Mouse (Mus musculus) myocyte (in vitro differentiated cells): Measurements from ENCODE around the gene Gm48551. TPM values are rescaled to one million over a fixed set of nuclear protein-coding genes. Genes with fewer than 3 reads are reported as not detected.
A peak's percentile ranks its signal among the peaks of the same experiment; 100 is the strongest.

Experiments
- H3K27me3 ChIP-seq: one replicate; pipeline ENCODE4 v1.6.1; 2011; ENCODE audit not compliant: control insufficient read depth, insufficient read depth, insufficient read length
- H3K36me3 ChIP-seq: one replicate; pipeline ENCODE4 v1.6.1; 2011; ENCODE audit not compliant: control insufficient read depth, insufficient read depth
- H3K4me2 ChIP-seq: one replicate; pipeline ENCODE4 v1.6.1; 2011; ENCODE audit warnings: low read depth, control low read depth
- H3K4me3 ChIP-seq: one replicate; pipeline ENCODE4 v1.5.1; 2011; ENCODE audit warnings: mild to moderate bottlenecking, control low read depth, moderate library complexity
- H3K79me2 ChIP-seq: one replicate; pipeline ENCODE4 v1.6.1; 2011; ENCODE audit not compliant: control insufficient read depth, insufficient read depth
- H3ac ChIP-seq: one replicate; pipeline ENCODE4 v1.6.1; 2011; ENCODE audit not compliant: control insufficient read depth, insufficient read length
- CEBPB ChIP-seq: IDR thresholded peaks from 2 replicates; pipeline ENCODE4 v1.6.1; 2011; ENCODE audit warnings: mild to moderate bottlenecking, moderate library complexity; ENCODE audit not compliant: poor library complexity, insufficient read depth, severe bottlenecking
- E2F4 ChIP-seq: IDR thresholded peaks from one replicate; pipeline ENCODE4 v1.6.1; 2011; ENCODE audit warnings: mild to moderate bottlenecking, control low read depth, moderate library complexity; ENCODE audit not compliant: insufficient read depth
- MAX ChIP-seq: IDR thresholded peaks from one replicate; pipeline ENCODE4 v1.6.1; 2011; ENCODE audit warnings: low read depth, mild to moderate bottlenecking, control low read depth
- MYOD1 ChIP-seq, 3 experiments: IDR thresholded peaks; one replicate each; pipeline ENCODE4 v1.6.1; 2011; ENCODE audit warnings: control low read depth in 2 of 3, low read depth in 2 of 3, mild to moderate bottlenecking in 2 of 3, moderate library complexity in 1 of 3; ENCODE audit not compliant: insufficient read length in 2 of 3, control insufficient read depth in 1 of 3
- MYOG ChIP-seq, 3 experiments: IDR thresholded peaks; one replicate each; pipeline ENCODE4 v1.6.1; 2011; ENCODE audit warnings: control low read depth in 2 of 3, low read depth in 2 of 3, mild to moderate bottlenecking in 2 of 3; ENCODE audit not compliant: insufficient read length in 2 of 3, control insufficient read depth in 1 of 3, insufficient read depth in 1 of 3
- POLR2A ChIP-seq: IDR thresholded peaks from one replicate; pipeline ENCODE4 v1.6.1; 2011; ENCODE audit warnings: low read depth, mild to moderate bottlenecking, control low read depth, moderate library complexity; ENCODE audit not compliant: insufficient read length
- POLR2AphosphoS2 ChIP-seq: IDR thresholded peaks from one replicate; pipeline ENCODE4 v1.6.1; 2011; ENCODE audit warnings: low read depth, control low read depth; ENCODE audit not compliant: insufficient read length
- REST ChIP-seq: IDR thresholded peaks from one replicate; pipeline ENCODE4 v1.6.1; 2011; ENCODE audit warnings: mild to moderate bottlenecking, control low read depth, moderate library complexity; ENCODE audit not compliant: insufficient read depth, insufficient read length
- SRF ChIP-seq: IDR thresholded peaks from one replicate; pipeline ENCODE4 v1.6.1; 2011; ENCODE audit warnings: low read depth; ENCODE audit not compliant: control insufficient read depth, insufficient read length
- TCF12 ChIP-seq: IDR thresholded peaks from one replicate; pipeline ENCODE4 v1.6.1; 2011; ENCODE audit warnings: mild to moderate bottlenecking, control low read depth; ENCODE audit not compliant: poor library complexity, insufficient read depth, severe bottlenecking
- TCF3 ChIP-seq: IDR thresholded peaks from one replicate; pipeline ENCODE4 v1.6.1; 2011; ENCODE audit warnings: low read depth, control low read depth; ENCODE audit not compliant: insufficient read length
- USF1 ChIP-seq: IDR thresholded peaks from one replicate; pipeline ENCODE4 v1.6.1; 2011; ENCODE audit warnings: low read depth, mild to moderate bottlenecking, control low read depth, moderate library complexity
- polyA plus RNA-seq: library from polyadenylated mRNA; unstranded; fragments of >200 nt; fragmentation: generic; extraction: Trizol; gene quantifications from one replicate; pipeline ENCODE4 v1.2.1, GENCODE M21; 2012; ENCODE audit warnings: missing spikeins

Gm48551 gene
- polyA plus RNA-seq, 1 experiment, result 1.7 TPM

DNA sequence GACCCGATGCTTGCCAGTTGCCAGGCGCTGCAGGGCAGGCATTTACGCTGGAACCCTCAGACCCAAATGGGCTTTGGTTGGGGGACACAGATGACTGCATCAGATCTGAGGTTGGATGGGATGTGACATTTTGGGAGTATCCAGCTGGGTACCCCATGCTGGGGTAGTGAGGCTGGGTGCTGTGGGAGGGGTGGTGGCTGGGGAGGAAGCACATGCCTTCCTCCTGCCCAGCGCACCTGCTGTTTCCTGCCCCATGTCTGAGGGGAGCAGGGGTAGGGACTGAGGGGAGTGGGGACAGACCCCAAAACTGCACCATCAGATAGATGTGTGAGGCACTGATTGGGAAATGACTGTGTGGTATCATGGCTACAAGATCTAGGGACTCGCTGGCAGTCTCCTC lies 12.5 kb downstream of the Gm48551 start:
- Histone ChIP-seq H3K4me3 (no peak overlapping the region), H3ac (no peak overlapping the region), H3K36me3 (peaks cover 18% of the 10 kb centered on the region), H3K27me3 (no peaks in the 10 kb centered on the region), H3K79me2 (no peaks in the 10 kb centered on the region), H3K4me2 (no peak overlapping the region)
- TF ChIP-seq MAX (no peak), POLR2AphosphoS2 (peak; percentile 49)

DNA sequence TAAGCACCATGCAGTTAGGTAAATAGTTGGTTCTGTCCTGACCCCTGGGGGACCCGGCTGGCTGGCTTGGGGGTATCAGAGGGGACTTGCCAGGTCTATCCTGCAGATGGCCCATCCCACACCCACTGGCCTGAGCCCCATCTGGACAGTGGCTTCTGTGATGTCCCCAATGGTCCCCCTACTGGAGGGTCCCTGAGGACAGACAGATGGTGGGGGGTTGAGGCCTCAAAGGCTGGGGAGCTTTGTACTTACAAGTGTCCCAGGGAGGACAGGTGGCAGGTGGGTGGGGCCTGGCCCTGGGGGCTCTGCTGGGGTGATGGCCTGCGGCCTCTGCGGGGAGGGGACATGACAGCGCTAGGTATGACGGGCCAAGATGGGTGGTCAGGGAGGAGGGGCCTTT lies 15.0 kb downstream of the Gm48551 start:
- Histone ChIP-seq H3K36me3 (peaks cover 26% of the 10 kb centered on the region), H3K79me2 (no peaks in the 10 kb centered on the region), H3K4me3 (no peak overlapping the region), H3K4me2 (no peak overlapping the region), H3K27me3 (no peaks in the 10 kb centered on the region), H3ac (no peak overlapping the region)
- TF ChIP-seq E2F4 (no peak), SRF (no peak)

GRCm38 (mm10) chr10:81399798-81400308 lies 15.6 kb downstream of the Gm48551 start:
- Histone ChIP-seq H3K4me3 (no peak overlapping the region), H3K36me3 (peaks cover 30% of the 10 kb centered on the region), H3ac (no peak overlapping the region), H3K4me2 (no peak overlapping the region), H3K79me2 (no peaks in the 10 kb centered on the region), H3K27me3 (no peaks in the 10 kb centered on the region)
- TF ChIP-seq TCF3 (no peak), REST (no peak), TCF12 (no peak), POLR2AphosphoS2 (no peak), MYOD1 (IDR thresholded peaks at IDR 0.05; ENCODE audit: control insufficient read depth in 1 of 3, insufficient read length in 2 of 3, low read depth in 2 of 3) (no peak), SRF (no peak), USF1 (no peak)

DNA sequence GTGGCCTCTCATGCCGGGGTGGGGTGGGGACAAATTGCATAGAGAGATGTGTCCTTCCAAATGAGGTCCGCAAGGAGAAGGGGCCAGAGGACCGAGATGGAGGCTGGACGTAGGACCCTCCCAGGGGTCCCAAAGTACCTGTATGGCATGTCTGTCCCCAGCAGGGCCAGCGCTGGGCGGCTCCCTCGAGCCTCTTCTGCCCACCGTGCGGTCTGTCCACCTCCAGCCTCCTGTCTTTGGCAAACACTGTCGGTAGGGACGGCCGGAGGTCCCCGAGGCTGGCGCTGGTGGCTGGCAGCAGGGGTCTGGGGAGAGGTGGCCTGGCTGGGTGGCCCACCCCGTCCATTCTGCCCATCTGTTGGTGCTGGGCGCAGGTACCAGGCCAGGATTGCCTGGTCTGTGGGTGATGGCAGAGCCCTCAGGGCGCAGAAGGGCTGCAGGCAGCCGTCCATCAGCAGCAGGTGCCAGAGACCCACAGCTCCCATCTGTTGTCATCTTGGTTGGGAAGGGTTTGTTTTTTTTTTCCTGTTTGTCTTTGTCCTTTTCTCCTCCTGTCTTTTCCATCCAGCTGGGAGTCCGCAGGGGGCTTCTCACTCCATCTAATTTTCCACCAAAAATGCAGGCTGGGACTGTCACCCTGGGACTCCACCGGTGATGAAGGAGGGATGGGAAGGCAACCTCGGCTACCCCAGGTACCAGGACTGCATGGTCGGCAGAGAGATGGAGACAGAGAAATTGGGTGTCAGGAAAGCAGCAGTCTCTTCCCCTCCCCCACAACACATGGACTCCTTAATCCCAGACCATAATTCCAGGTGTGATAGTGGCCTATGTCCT lies 16.3 kb downstream of the Gm48551 start:
- H3K36me3 ChIP-seq, result peaks cover 35% of the 10 kb centered on the region
- no peak overlapping the region for H3ac ChIP-seq
- no peak overlapping the region for H3K4me2 ChIP-seq
- no peaks in the 10 kb centered on the region for H3K79me2 ChIP-seq
- TF ChIP-seq POLR2A (peak; percentile 9), POLR2AphosphoS2 (peak; percentile 52), TCF3 (no peak)
- no peak overlapping the region for H3K4me3 ChIP-seq
- no peaks in the 10 kb centered on the region for H3K27me3 ChIP-seq

GRCm38 (mm10) chr10:81401205-81401520 lies 16.9 kb downstream of the Gm48551 start:
- Histone ChIP-seq H3ac (no peak overlapping the region), H3K36me3 (peaks cover 41% of the 10 kb centered on the region), H3K4me2 (no peak overlapping the region), H3K27me3 (no peaks in the 10 kb centered on the region), H3K79me2 (no peaks in the 10 kb centered on the region), H3K4me3 (no peak overlapping the region)
- TF ChIP-seq REST (no peak), POLR2AphosphoS2 (peak; percentile 34)

DNA sequence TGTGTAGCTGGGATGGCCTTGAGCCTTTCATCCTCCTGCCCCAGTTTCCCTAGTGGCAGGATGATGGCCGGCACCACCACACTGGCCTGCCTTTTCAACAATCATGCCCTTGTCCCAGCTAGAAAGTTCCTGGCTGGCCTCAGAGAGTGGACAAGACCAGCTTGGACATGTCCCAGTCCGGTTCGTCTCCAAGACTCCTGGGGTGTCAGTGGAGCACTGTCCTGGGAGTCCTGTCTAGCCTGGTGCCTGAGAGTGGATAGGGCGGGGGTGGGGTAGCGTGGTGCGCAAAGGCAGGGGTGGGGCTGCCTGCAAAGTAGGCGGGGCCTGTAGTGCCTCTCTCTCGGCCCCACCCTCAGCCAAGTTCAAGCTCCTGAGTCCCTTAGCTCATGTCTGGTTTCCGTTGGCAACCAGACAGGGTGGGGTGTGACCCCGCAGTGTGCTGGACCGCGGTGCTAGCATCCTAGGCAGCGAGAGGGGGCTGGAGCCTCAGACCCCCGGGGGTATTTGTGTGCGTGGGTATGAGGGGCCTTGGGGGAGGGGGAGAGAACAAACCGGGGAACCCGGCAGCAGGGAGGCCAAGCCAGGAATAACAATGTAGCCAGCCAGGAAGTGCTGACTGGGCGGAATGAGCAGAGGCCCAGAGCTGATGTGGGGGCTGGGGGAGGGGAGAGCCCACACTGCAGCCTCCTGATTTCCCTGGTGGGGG lies 17.4 kb downstream of the Gm48551 start:
- no peak overlapping the region for H3ac ChIP-seq
- H3K27me3 ChIP-seq, result no peaks in the 10 kb centered on the region
- no peak for TF ChIP-seq MAX
- TF ChIP-seq POLR2AphosphoS2, result no peak
- TF ChIP-seq SRF, result no peak
- TF ChIP-seq USF1, result no peak
- TF ChIP-seq MYOG (IDR thresholded peaks at IDR 0.05; ENCODE audit: control insufficient read depth in 1 of 3, insufficient read depth in 1 of 3, insufficient read length in 2 of 3, low read depth in 2 of 3), result no peak
- no peak for TF ChIP-seq E2F4
- no peak for TF ChIP-seq CEBPB
- TF ChIP-seq REST, result no peak
- TF ChIP-seq TCF3, result no peak
- no peak for TF ChIP-seq POLR2A
- TF ChIP-seq TCF12, result no peak
- TF ChIP-seq MYOD1 (IDR thresholded peaks at IDR 0.05; ENCODE audit: control insufficient read depth in 1 of 3, insufficient read length in 2 of 3, low read depth in 2 of 3), result no peak
- no peak overlapping the region for H3K4me2 ChIP-seq
- H3K79me2 ChIP-seq, result no peaks in the 10 kb centered on the region
- H3K36me3 ChIP-seq, result peaks cover 45% of the 10 kb centered on the region
- no peak overlapping the region for H3K4me3 ChIP-seq
